Mouse (Mus musculus): ENCODE measurements around the gene Cenpv. TPM values are rescaled to one million over a fixed set of nuclear protein-coding genes. Genes with fewer than 3 reads are reported as not detected.

Cenpv gene
- polyA plus RNA-seq, 1 experiment from 2014 or later = 49.8 TPM

DNA sequence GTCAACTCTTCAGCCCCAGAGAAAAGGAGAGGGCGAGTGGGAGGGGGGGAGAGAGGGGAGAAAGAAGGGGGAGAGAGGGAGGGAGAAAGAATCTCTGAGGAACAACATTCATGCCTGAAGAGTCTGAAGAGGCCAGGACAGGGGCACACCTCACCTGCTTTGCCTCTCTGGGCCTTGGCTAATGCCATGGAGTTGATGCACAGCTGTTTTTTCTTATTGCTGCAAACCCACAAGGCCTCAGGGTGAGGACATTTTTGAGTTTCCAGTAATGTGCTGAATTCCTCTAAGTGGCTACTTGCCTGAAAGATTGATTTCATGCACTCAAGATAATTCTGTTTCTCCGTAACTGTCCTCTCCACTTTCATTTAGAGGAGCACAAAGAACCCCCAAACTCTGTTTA is 19.1 kb upstream of the Cenpv start:
- Histone ChIP-seq H3K27me3 (ENCODE audit: control insufficient read depth, insufficient read depth, low read length) (no peaks in the 10 kb centered on the region), H3K4me3 (ENCODE audit: low read depth, low read length) (no peak overlapping the region), H3K4me1 (ENCODE audit: control insufficient read depth, insufficient read depth, low read length) (peaks cover 2% of the 10 kb centered on the region; the same call in 1 of the 2 replicates), H3K36me3 (replicated peaks; ENCODE audit: control insufficient read depth, insufficient read depth, low read depth, low read length) (peaks cover 4% of the 10 kb centered on the region; the same call in 1 of the 2 replicates), H3K27ac (replicated peaks; ENCODE audit: low read depth, low read length) (no peak overlapping the region), H3K9ac (replicated peaks; ENCODE audit: low read length) (no peak overlapping the region), H3K9me3 (replicated peaks; ENCODE audit: control insufficient read depth, low read length) (no peaks in the 10 kb centered on the region), H3K4me2 (ENCODE audit: low read depth, low read length) (no peak overlapping the region)
- 54% methylated on average over 2 of the region's 2 CpGs for WGBS
- DNase-seq (ENCODE audit: low spot score) (peak; percentile 35), ATAC-seq (replicated peaks; ENCODE audit: insufficient number of reproducible peaks, low FRiP score, low TSS enrichment, low read depth) (no peak)

DNA sequence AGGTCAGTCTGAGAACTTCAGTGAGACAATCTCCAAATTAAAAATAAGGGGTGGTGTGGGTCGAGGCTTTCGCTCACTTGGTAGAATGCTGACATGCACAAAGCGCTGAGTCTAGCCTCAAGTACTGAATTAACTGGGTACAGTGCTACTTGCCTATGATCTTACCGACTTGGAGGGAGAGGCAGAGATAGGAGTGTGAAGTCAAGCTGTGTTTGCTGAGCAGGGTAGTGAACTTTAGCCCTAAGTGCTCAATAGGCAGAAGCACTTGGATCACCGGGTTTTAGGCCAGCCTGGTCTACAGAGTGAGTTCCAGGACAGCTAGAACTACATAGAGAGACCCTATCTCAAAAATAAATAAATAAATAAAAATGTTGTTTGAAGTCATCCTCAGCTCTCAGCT is 18.1 kb upstream of the Cenpv start:
- H3K4me1 ChIP-seq (ENCODE audit: control insufficient read depth, insufficient read depth, low read length) = peaks cover 2% of the 10 kb centered on the region; the same call in 1 of the 2 replicates
- no peak for ATAC-seq (replicated peaks; ENCODE audit: insufficient number of reproducible peaks, low FRiP score, low TSS enrichment, low read depth)
- 69% methylated on average over 5 of the region's 5 CpGs for WGBS
- DNase-seq (ENCODE audit: low spot score) = no peak
- H3K9ac ChIP-seq (replicated peaks; ENCODE audit: low read length) = no peak overlapping the region
- no peaks in the 10 kb centered on the region for H3K27me3 ChIP-seq (ENCODE audit: control insufficient read depth, insufficient read depth, low read length)
- H3K9me3 ChIP-seq (replicated peaks; ENCODE audit: control insufficient read depth, low read length) = no peaks in the 10 kb centered on the region
- H3K4me3 ChIP-seq (ENCODE audit: low read depth, low read length) = no peak overlapping the region
- no peak overlapping the region for H3K27ac ChIP-seq (replicated peaks; ENCODE audit: low read depth, low read length)
- peaks cover 4% of the 10 kb centered on the region; the same call in 1 of the 2 replicates for H3K36me3 ChIP-seq (replicated peaks; ENCODE audit: control insufficient read depth, insufficient read depth, low read depth, low read length)
- no peak overlapping the region for H3K4me2 ChIP-seq (ENCODE audit: low read depth, low read length)

DNA sequence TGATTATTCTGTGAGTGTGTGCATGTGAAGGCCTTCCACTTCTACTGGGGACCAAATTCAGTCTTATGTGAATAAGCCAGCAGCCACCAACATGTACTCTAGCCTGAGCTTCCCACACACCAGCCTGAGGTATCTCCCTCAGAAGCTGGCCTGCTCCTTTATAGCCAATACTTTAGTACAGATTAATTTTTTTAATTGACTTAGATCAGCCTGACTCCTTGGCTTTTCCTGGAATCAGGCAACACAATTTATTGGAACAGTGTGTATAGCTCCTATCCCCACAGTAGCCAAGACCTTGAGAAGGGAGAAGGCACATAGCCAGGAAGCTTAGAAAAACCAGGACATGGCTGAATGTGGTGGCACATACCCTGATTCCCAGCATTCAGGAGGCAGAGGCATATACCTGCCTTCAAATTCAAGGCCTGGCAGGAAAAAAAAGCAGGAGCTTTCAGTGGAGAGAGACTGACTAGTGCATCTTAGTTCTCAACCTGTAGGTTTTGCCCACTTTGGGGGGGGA is 16.9 kb upstream of the Cenpv start:
- Histone ChIP-seq H3K9me3 (replicated peaks; ENCODE audit: control insufficient read depth, low read length) (no peaks in the 10 kb centered on the region), H3K27me3 (ENCODE audit: control insufficient read depth, insufficient read depth, low read length) (no peaks in the 10 kb centered on the region), H3K4me3 (ENCODE audit: low read depth, low read length) (no peak overlapping the region), H3K27ac (replicated peaks; ENCODE audit: low read depth, low read length) (no peak overlapping the region), H3K4me2 (ENCODE audit: low read depth, low read length) (no peak overlapping the region), H3K9ac (replicated peaks; ENCODE audit: low read length) (no peak overlapping the region), H3K36me3 (replicated peaks; ENCODE audit: control insufficient read depth, insufficient read depth, low read depth, low read length) (peaks cover 4% of the 10 kb centered on the region; the same call in 1 of the 2 replicates), H3K4me1 (ENCODE audit: control insufficient read depth, insufficient read depth, low read length) (peaks cover 2% of the 10 kb centered on the region; the same call in 1 of the 2 replicates)
- ATAC-seq (replicated peaks; ENCODE audit: insufficient number of reproducible peaks, low FRiP score, low TSS enrichment, low read depth) (no peak), DNase-seq (ENCODE audit: low spot score) (no peak)

DNA sequence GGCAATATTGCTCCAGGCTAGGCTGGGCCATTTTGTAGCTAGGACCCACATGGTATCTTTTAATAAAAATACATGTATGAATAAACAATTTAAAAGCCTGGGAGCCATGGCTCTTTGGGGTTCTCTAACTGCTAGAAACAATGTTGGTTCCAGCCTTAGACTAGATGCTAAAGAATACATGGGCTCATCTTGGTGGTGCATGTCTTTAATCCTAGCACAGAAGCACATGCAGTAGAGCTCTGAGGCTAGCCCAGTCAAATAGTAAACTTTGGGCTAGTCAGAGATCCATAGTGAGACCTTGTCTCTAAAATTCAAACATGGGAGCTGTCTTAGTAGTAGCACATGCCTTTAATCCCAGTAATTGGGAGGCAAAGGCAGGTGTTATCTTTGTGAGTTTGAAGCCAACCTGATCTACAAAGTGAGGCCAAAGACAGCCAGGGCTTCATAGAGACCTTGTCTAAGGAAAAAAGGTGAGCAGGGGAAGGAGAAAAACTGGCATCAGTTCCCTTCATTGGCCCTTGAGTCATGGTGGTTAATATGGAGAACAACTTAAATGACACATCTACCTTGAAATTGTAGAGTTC is 16.0 kb upstream of the Cenpv start:
- H3K9ac ChIP-seq (replicated peaks; ENCODE audit: low read length) = no peak overlapping the region
- H3K4me3 ChIP-seq (ENCODE audit: low read depth, low read length) = no peak overlapping the region
- DNase-seq (ENCODE audit: low spot score) (no peak), ATAC-seq (replicated peaks; ENCODE audit: insufficient number of reproducible peaks, low FRiP score, low TSS enrichment, low read depth) (no peak)
- H3K27ac ChIP-seq (replicated peaks; ENCODE audit: low read depth, low read length) = no peak overlapping the region
- H3K4me2 ChIP-seq (ENCODE audit: low read depth, low read length) = peak overlapping the region; percentile 82; the same call in 1 of the 2 replicates
- H3K36me3 ChIP-seq (replicated peaks; ENCODE audit: control insufficient read depth, insufficient read depth, low read depth, low read length) = peaks cover 4% of the 10 kb centered on the region; the same call in 1 of the 2 replicates
- H3K9me3 ChIP-seq (replicated peaks; ENCODE audit: control insufficient read depth, low read length) = no peaks in the 10 kb centered on the region
- no peaks in the 10 kb centered on the region for H3K27me3 ChIP-seq (ENCODE audit: control insufficient read depth, insufficient read depth, low read length)
- H3K4me1 ChIP-seq (ENCODE audit: control insufficient read depth, insufficient read depth, low read length) = no peaks in the 10 kb centered on the region; the same call in 1 of the 2 replicates

DNA sequence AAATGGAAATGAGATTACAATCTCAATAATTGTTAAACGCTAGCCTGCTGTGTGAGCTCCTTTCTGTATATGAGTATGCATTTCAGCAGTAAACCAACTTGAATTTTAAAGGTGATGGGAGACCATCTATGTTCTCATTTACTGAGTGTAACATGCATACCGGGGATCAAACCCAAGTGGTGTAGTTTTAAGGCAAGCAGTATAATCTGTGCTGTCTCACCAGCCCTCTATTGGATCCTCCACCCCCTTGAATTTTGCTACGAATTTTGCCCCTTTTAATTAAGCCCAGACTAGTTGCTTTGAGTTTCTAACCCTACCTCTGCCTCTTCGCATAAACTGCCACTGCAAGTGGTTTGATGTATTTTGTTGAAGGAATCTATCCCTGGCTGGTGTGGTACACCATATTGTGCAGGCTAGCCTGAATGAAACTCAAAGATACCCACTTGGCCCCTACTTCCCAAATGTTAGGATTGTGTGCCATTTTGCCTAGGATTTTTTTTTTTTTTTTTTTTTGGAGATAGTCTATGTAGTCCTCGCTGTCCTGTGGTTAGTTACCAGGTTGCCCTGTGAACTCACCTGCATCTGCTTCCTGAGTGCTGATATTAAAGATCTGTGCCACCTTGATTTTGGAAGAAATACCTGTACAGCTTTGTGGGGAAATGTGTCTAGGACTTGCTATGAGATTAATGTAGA is 15.2 kb upstream of the Cenpv start:
- H3K4me3 ChIP-seq (ENCODE audit: low read depth, low read length) = peak overlapping the region; percentile 48
- peaks cover 4% of the 10 kb centered on the region; the same call in 1 of the 2 replicates for H3K36me3 ChIP-seq (replicated peaks; ENCODE audit: control insufficient read depth, insufficient read depth, low read depth, low read length)
- H3K27ac ChIP-seq (replicated peaks; ENCODE audit: low read depth, low read length) = no peak overlapping the region
- H3K27me3 ChIP-seq (ENCODE audit: control insufficient read depth, insufficient read depth, low read length) = no peaks in the 10 kb centered on the region
- ATAC-seq (replicated peaks; ENCODE audit: insufficient number of reproducible peaks, low FRiP score, low TSS enrichment, low read depth) (no peak), DNase-seq (ENCODE audit: low spot score) (no peak)
- 69% methylated on average over 5 of the region's 5 CpGs for WGBS
- H3K4me1 ChIP-seq (ENCODE audit: control insufficient read depth, insufficient read depth, low read length) = no peaks in the 10 kb centered on the region; the same call in 1 of the 2 replicates
- H3K9ac ChIP-seq (replicated peaks; ENCODE audit: low read length) = no peak overlapping the region; the same call in 1 of the 2 replicates
- peak overlapping the region; percentile 82 for H3K4me2 ChIP-seq (ENCODE audit: low read depth, low read length)
- H3K9me3 ChIP-seq (replicated peaks; ENCODE audit: control insufficient read depth, low read length) = no peaks in the 10 kb centered on the region

DNA sequence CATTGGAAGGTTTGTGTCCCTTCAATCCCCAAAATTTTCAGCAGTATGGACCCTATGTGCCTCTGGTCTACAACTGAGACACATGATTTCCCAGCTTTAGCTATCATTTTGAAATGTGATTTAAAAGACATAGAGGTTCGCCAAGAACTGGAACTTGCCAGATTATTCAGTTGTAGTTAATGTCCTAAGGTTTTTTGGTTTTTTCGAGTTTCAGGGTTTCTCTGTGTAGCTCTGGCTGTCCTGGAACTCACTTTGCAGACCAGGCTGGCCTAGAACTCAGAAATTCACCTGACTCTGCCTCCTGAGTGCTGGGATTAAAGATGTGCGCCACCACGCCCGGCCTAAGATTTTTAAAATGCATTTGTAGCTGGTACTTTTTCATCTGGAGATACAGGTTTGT is 14.6 kb upstream of the Cenpv start:
- 80% methylated on average over 5 of the region's 5 CpGs for WGBS
- no peak for ATAC-seq (replicated peaks; ENCODE audit: insufficient number of reproducible peaks, low FRiP score, low TSS enrichment, low read depth)

DNA sequence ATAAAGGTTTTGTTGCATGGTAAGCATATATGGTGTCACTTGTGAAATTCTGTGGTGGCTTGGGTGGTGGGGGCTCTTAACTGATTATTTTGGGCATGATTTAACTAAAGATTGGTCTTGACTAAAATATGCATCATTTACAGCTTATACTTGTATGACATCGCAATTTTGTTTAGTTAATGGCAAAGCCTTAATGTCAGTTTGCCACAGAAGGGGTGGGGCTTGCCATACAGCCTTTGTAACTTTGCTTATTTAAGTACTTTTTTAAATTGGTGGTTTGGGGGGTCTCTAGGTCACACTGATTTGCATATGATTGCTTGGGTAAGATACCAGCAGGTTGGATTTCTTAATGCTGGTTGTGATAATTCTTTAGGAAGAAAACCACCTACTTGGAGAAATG is 14.1 kb upstream of the Cenpv start:
- H3K9ac ChIP-seq (replicated peaks; ENCODE audit: low read length) = peak overlapping the region; percentile 37; the same call in 1 of the 2 replicates
- DNase-seq (ENCODE audit: low spot score) = no peak

More for the DNA sequence above, 14.6 kb upstream of the Cenpv start:
- no peak overlapping the region for H3K27ac ChIP-seq (replicated peaks; ENCODE audit: low read depth, low read length)
- H3K27me3 ChIP-seq (ENCODE audit: control insufficient read depth, insufficient read depth, low read length) = no peaks in the 10 kb centered on the region
- H3K4me3 ChIP-seq (ENCODE audit: low read depth, low read length) = peak overlapping the region; percentile 48
- no peaks in the 10 kb centered on the region; the same call in 1 of the 2 replicates for H3K4me1 ChIP-seq (ENCODE audit: control insufficient read depth, insufficient read depth, low read length)
- no peak for DNase-seq (ENCODE audit: low spot score)
- peak overlapping the region; percentile 37; the same call in 1 of the 2 replicates for H3K9ac ChIP-seq (replicated peaks; ENCODE audit: low read length)
- H3K36me3 ChIP-seq (replicated peaks; ENCODE audit: control insufficient read depth, insufficient read depth, low read depth, low read length) = peaks cover 4% of the 10 kb centered on the region; the same call in 1 of the 2 replicates
- no peaks in the 10 kb centered on the region for H3K9me3 ChIP-seq (replicated peaks; ENCODE audit: control insufficient read depth, low read length)
- peak overlapping the region; percentile 82 for H3K4me2 ChIP-seq (ENCODE audit: low read depth, low read length)

More for the DNA sequence above, 14.1 kb upstream of the Cenpv start:
- Histone ChIP-seq H3K4me3 (ENCODE audit: low read depth, low read length) (peak overlapping the region; percentile 48), H3K4me2 (ENCODE audit: low read depth, low read length) (peak overlapping the region; percentile 82), H3K36me3 (replicated peaks; ENCODE audit: control insufficient read depth, insufficient read depth, low read depth, low read length) (peaks cover 4% of the 10 kb centered on the region; the same call in 1 of the 2 replicates), H3K27me3 (ENCODE audit: control insufficient read depth, insufficient read depth, low read length) (no peaks in the 10 kb centered on the region), H3K9me3 (replicated peaks; ENCODE audit: control insufficient read depth, low read length) (no peaks in the 10 kb centered on the region), H3K4me1 (ENCODE audit: control insufficient read depth, insufficient read depth, low read length) (no peaks in the 10 kb centered on the region; the same call in 1 of the 2 replicates), H3K27ac (replicated peaks; ENCODE audit: low read depth, low read length) (no peak overlapping the region)
- WGBS = 58% methylated on average over 1 of the region's 1 CpGs
- no peak for ATAC-seq (replicated peaks; ENCODE audit: insufficient number of reproducible peaks, low FRiP score, low TSS enrichment, low read depth)
